Mouse (Mus musculus) gastrocnemius, postnatal 36 days (tissue): ENCODE data around the gene Tank. TPM values are rescaled to one million over a fixed set of nuclear protein-coding genes. Genes with fewer than 3 reads are reported as not detected.

Experiments
- DNase-seq, 2 experiments: peaks; one replicate each; pipeline ENCODE4 v3.0.0; 2022
- intact Hi-C: fragments of 180-260 bp; cut with DNase I; formaldehyde crosslinking; loops from one replicate; pipeline ENCODE4 v1.15.1; 2025
- total RNA-seq, 2 experiments: library from RNA; stranded (reverse); gene quantifications; 2 replicates each; pipeline ENCODE4 v1.2.3; 2021

Tank gene
- total RNA-seq, 2 experiments from 2014 or later = 12.8 to 19.3 TPM

- intact Hi-C loops = no loop called here
- DNase-seq = no peak
These were observed 1.2 kb downstream of the Tank start for GRCm38 (mm10) chr2:61579501-61579990.

GRCm38 (mm10) chr2:61580091-61580490 lies 1.7 kb downstream of the Tank start:
- no peak for DNase-seq
- intact Hi-C loops = no loop called here

GRCm38 (mm10) chr2:61580555-61581080 lies 2.2 kb downstream of the Tank start:
- intact Hi-C loops = no loop called here
- no peak for DNase-seq

GRCm38 (mm10) chr2:61582578-61583315 lies 4.4 kb downstream of the Tank start:
- DNase-seq = no peak
- intact Hi-C loops = no loop called here

GRCm38 (mm10) chr2:61585447-61585846 lies 7.1 kb downstream of the Tank start:
- no peak for DNase-seq

GRCm38 (mm10) chr2:61586166-61586565 lies 7.8 kb downstream of the Tank start:
- no peak for DNase-seq
- intact Hi-C loops = no loop called here

More at GRCm38 (mm10) chr2:61585447-61585846, 7.1 kb downstream of the Tank start:
- intact Hi-C loops = no loop called here

GRCm38 (mm10) chr2:61590751-61591150 lies 12.4 kb downstream of the Tank start:
- intact Hi-C loops = no loop called here
- no peak for DNase-seq

GRCm38 (mm10) chr2:61592095-61592494 lies 13.7 kb downstream of the Tank start:
- DNase-seq = no peak
- intact Hi-C loops = no loop called here

GRCm38 (mm10) chr2:61592699-61593029 lies 14.3 kb downstream of the Tank start:
- DNase-seq = no peak
- intact Hi-C loops = no loop called here

- intact Hi-C loops = no loop called here
- peak; percentile 88 for DNase-seq
These were observed 14.8 kb downstream of the Tank start for GRCm38 (mm10) chr2:61593030-61593811.

- intact Hi-C loops = no loop called here
- DNase-seq = no peak
These were observed 15.5 kb downstream of the Tank start for GRCm38 (mm10) chr2:61593871-61594304.

GRCm38 (mm10) chr2:61599730-61600129 lies 21.3 kb downstream of the Tank start:
- intact Hi-C loops = no loop called here
- DNase-seq = no peak

- intact Hi-C loops = no loop called here
- DNase-seq = no peak
These were observed 25.1 kb downstream of the Tank start for GRCm38 (mm10) chr2:61603461-61603860.

- DNase-seq = no peak
- intact Hi-C loops = no loop called here
These were observed 28.6 kb downstream of the Tank start for GRCm38 (mm10) chr2:61606942-61607341.

- intact Hi-C loops = no loop called here
- no peak for DNase-seq
These were observed 45.6 kb downstream of the Tank start for GRCm38 (mm10) chr2:61623996-61624395.

GRCm38 (mm10) chr2:61630864-61631555 lies 52.6 kb downstream of the Tank start:
- intact Hi-C loops = no loop called here

GRCm38 (mm10) chr2:61635099-61635498 lies 56.7 kb downstream of the Tank start:
- no peak for DNase-seq
- intact Hi-C loops = no loop called here

More at GRCm38 (mm10) chr2:61630864-61631555, 52.6 kb downstream of the Tank start:
- no peak for DNase-seq

- intact Hi-C loops = no loop called here
- no peak for DNase-seq
These were observed 59.8 kb downstream of the Tank start for GRCm38 (mm10) chr2:61638182-61638581.

GRCm38 (mm10) chr2:61642452-61643368 lies 64.3 kb downstream of the Tank start:
- DNase-seq = peak in 1 of 2 experiments; percentile 11
- intact Hi-C loops = no loop called here

GRCm38 (mm10) chr2:61651206-61651605 lies 72.8 kb downstream of the Tank start:
- DNase-seq = no peak
- intact Hi-C loops = no loop called here
